Mouse (Mus musculus): ENCODE data around the gene Tmem50b.
A peak's percentile ranks its signal among the peaks of the same experiment; 100 is the strongest.

Gene Tmem50b

DNA sequence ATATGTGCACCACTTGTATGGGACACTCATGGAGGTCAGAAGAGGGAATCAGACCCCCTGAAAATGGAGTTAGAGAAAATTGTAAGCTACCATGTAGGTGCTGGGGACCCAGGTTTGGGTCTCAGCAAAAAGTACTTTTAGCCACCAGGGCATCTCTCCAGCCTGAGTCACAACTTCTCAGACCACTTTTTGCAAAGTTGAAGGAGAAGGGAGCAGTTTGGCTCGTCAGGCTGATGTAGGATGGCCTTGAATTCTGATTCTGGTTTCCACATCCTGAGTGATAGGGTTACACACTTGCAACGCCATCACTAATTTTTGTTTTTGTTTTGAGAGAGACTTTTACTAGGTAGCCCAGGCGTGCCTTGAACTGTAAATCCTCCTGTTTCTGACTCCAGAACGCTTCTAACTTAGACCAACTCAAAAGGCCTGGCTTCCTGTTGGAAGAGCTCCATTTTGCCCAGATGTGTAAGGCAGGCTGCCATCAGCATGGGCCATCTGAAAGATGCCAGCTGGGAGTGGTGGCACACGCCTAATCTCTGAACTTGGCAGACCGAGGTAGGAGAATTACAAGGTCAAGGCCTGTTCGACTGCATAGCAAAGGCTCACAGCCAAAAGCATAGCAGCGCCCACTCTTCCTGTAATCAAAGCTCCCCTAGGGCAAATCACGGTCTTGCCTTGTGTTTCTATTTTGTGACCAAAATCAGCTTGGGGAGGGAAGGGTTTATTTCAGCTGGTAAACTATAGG is 12.1 kb upstream of the Tmem50b start:
- no peak for DNase-seq

DNA sequence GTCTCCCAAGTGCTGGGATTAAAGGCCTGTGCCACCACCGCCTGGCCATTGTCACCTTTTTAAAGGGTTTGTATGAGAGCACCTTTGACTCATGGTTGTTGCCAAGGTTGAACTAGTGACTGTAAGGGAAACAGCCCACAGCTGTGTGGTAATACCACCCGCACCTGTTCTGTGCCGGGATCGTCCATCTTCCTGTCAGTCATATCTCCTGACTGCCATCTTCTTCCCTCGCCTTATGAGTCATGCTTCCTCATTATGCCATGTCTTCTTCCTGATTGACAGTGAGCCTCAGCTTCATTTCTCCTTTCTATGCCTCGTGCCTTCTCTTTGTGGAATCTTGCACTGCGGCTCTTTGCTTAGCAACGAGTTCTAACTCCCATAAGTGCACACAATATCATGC is 9.4 kb upstream of the Tmem50b start:
- DNase-seq: no peak

DNA sequence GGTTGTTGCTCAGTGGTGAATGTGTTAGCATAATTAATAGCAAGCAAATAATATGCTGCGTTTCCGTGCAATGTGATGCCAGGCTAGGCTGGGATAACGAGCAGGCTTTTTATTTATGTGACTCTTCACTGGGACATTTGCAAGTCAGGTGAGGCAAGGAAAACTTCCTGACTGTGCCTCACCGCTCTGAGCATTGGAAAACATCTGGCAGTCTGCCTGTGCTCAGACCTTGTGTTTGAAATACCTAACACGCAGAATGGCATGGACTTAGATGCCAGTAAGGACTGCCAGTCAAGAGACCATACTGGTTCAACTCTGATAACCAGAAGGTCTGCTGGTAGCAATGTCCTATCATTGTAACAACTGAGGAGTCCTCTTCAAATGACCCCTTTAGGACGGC is 7.6 kb upstream of the Tmem50b start:
- no peak for DNase-seq

GRCm38 (mm10) chr16:91601693-91602092 is 4.1 kb upstream of the Tmem50b start:
- DNase-seq: no peak

- DNase-seq: no peak
Measured at GRCm38 (mm10) chr16:91601081-91601480, 3.5 kb upstream of the Tmem50b start.

- no peak for DNase-seq
Measured at GRCm38 (mm10) chr16:91599242-91599641, 1.6 kb upstream of the Tmem50b start.

- DNase-seq: peak; percentile 36
Measured at GRCm38 (mm10) chr16:91596779-91597671, 575 bp downstream of the Tmem50b start.

- no peak for DNase-seq
Measured at GRCm38 (mm10) chr16:91596397-91596778, 1.2 kb downstream of the Tmem50b start.

- peak; percentile 72 for DNase-seq
Measured at GRCm38 (mm10) chr16:91595076-91595475, 2.5 kb downstream of the Tmem50b start.

DNA sequence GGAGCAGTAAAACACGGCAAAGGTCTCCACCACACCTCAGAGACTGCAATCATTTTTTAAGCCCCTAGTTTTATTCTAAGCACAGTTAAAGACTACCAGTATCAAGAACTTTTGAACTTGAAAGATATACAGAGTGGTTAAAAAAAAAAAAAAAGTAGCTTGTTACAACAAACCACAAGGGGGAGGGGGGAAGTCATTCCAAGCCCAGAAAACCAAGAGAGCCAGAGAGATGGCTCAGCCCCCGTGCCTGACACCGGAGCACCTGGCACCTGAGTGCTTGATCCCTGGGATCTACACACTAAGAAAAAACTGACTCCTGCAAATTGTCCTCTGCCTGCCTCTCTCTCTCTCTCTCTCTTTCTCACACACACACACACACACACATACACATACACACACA is 4.3 kb downstream of the Tmem50b start:
- DNase-seq: no peak

- DNase-seq: no peak
Measured at GRCm38 (mm10) chr16:91592162-91592561, 5.4 kb downstream of the Tmem50b start.

- no peak for DNase-seq
Measured at GRCm38 (mm10) chr16:91588703-91589102, 8.9 kb downstream of the Tmem50b start.

DNA sequence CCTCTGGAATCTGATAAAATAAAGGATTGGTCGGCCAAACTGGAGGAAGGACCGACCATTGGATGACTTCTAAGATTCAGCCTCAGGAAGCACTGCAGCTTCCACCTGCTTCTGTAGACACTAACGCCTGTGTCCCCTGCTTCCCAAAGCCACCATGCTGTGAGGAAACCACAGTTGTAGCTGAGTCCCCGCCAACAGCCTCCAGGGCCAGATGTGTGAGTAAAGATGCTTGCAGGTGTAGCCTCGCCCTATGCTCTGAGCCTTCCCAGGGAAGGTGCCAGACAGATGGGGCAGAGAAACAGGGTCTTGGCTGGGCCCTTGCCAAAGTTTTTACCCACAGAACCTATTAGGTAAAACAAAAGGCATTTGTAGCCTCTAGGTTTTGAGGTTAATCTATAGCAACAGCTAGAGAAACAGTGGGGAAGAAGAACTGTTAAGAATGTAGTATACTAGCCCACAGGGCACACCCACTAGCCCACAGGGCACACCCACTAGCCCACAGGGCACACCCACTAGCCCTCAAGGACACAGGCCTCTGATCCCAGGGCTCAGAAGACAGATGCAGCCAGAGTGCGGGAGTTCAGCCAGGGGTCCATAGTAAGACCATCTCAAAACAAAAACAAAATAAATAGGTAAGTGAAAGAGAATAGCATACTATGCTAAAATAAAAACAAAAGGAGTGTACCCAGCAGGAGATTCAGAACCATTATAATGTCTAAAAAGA is 9.7 kb downstream of the Tmem50b start:
- DNase-seq: no peak

- no peak for DNase-seq
Measured at GRCm38 (mm10) chr16:91586244-91586643, 11.4 kb downstream of the Tmem50b start.

- DNase-seq: no peak
Measured at GRCm38 (mm10) chr16:91585617-91586016, 12.0 kb downstream of the Tmem50b start.

- no peak for DNase-seq
Measured at GRCm38 (mm10) chr16:91582307-91582706, 15.3 kb downstream of the Tmem50b start.

DNA sequence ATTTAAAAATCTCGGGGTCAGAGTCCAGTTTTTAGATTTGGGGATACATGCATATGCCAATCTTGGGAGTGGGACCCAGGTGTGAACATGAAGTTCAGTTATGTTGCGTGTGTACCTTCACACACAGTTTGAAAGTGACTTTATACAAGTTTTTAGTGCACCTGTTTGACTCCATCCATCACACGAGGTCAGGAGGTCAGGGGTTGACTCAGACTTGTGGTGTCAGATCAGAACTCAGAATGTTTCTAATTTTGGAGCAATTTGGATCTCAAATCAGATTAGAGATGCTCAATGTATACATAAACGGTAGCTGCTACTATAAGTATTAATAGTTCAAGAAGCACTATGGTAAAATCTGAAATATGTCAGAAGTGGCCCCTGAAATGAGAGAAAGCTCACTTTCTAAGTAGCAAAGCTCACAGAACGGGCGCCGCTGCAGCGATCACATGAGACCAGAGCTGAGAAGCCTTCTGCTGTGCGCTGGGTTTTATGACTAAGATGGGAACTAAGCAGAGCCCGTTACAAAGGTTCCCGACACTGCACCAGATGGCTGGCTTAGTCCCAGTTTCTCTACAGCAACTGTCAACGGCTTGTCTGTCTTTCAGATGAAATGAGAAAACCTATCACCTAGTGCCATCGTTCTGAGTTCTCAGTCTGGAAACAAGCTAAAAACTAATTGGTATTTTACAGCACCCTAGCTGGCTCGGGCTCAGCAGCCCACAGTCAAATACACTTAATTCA is 18.4 kb downstream of the Tmem50b start:
- no peak for DNase-seq

DNA sequence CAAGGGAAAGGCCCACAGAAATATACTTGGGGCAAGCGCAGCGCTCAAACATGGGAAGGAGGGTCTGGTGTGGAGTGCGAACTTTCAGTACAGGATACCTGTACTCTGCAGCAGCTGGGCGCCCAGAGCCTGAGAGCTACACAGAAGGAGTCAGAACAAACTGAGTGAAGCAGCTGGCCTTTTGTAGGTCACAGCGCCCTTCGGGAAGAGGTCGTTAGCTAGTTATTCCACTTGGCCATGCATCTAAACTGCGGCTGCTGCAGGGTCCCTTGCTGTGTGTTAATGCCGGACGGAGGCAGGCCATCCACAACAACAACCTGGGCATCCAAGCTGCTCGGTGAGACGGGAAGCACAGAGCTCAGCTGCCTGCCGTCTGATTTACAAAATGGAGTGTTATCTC is 22.4 kb downstream of the Tmem50b start:
- no peak for DNase-seq

GRCm38 (mm10) chr16:91571105-91571504 is 26.5 kb downstream of the Tmem50b start:
- no peak for DNase-seq

DNA sequence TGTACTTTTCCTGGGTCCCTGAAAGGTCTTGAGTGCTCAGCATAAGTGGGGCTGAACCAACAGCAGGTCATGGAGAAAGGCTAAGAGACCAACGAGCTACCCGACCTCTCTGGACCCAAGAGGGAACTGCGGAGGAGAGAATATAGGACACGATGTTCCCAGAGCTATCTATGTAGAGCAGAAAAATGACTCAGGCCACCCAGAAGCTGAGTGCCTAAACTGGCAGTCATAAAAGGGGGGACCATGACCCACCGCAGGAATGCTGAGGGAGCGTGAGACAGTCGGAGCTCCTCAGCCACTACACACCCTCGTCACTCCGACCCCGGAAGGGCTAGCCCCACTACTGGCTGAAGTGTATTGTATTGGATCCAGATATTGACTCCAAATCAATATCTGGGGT is 28.6 kb downstream of the Tmem50b start:
- no peak for DNase-seq

- DNase-seq: no peak
Measured at GRCm38 (mm10) chr16:91566002-91566401, 31.6 kb downstream of the Tmem50b start.

GRCm38 (mm10) chr16:91565292-91565951 is 32.2 kb downstream of the Tmem50b start:
- no peak for DNase-seq
